Mouse (Mus musculus): ENCODE measurements around the gene Casp9. TPM values are rescaled to one million over a fixed set of nuclear protein-coding genes. Genes with fewer than 3 reads are reported as not detected.

Gene Casp9
- polyA plus RNA-seq, 1 experiment from 2014 or later, result 16.5 TPM

DNA sequence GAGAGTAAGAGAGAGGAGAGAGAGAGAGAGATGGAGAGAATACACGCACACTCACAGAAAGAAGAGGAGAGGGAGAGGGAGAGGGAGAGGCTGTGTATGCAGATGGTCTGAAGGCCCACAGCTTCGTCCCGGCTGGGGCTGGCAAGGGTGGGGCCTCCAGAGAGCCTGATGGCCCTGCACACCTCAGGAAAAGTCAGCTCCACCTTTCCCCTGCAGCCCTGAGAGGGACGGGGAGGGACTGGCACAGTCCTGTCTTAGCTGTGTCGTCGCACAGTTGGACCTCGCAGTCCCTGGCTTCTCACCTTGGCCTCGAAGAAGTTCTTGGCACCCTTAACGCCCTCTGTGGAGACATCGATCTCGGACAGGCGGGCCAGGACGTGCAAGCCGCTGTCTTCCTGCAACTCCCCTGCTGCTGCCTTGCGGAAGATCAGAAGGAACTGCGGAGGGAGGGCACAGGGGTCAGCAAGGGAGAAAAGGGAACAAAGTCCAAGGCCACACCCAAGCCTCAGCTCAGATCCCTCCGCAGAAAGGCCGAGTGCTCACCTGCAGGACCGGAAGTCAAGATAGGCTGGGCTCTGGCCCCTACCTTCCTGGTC lies 66.9 kb downstream of the Casp9 start:
- Histone ChIP-seq H3K4me2 (no peak overlapping the region), H3K27ac (ENCODE audit: low read depth, low read length) (no peak overlapping the region), H3K9ac (ENCODE audit: low read depth, low read length) (no peak overlapping the region), H3K4me3 (ENCODE audit: low read depth, low read length) (no peak overlapping the region), H3K4me1 (replicated peaks; ENCODE audit: control insufficient read depth, insufficient read depth, low read length) (no peaks in the 10 kb centered on the region), H3K36me3 (ENCODE audit: control insufficient read depth, insufficient read depth, low read length) (peaks cover 35% of the 10 kb centered on the region), H3K9me3 (ENCODE audit: control insufficient read depth, low read length) (no peaks in the 10 kb centered on the region), H3K27me3 (replicated peaks; ENCODE audit: control insufficient read depth, insufficient read depth, low read length) (no peaks in the 10 kb centered on the region)
- WGBS, result 79% methylated on average over 19 of the region's 19 CpGs
- ATAC-seq (replicated peaks; ENCODE audit: low FRiP score) (no peak), DNase-seq (ENCODE audit: low spot score) (no peak)

DNA sequence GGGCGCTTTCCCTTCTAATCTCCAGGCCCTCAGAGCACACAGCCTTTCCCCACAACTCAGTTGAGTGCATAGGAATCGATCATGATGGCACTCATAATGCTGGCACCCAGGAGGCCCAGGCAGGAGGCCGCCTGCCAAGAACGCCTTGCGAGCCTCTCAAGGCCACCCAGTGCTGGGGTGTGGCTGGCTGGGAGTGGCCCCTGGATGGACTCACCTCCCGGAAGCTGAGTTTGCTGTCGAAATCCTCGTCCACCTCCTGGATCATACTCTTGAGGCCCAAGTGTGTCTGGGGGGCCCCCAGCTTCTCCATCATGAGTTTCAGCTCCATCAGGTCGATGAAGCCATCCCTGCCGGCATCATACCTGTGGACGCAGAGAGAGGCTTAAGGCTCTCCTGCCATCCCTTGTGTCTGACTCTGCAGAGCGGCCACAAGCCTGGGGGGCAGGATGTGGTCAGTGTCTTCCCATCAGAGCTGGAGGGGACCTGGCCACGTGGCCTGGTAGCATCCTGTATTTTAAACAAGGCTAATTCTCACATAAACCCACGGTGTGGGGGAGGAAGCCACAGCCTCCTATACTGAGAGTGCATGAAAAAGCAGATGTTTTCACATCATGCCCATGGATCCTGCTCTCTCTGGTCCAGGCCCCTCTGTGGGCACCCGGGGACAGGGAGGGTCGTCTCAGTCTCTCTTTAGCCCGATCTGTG lies 68.3 kb downstream of the Casp9 start:
- peaks cover 35% of the 10 kb centered on the region for H3K36me3 ChIP-seq (ENCODE audit: control insufficient read depth, insufficient read depth, low read length)
- H3K4me1 ChIP-seq (replicated peaks; ENCODE audit: control insufficient read depth, insufficient read depth, low read length), result 0 out of 2 replicates have a peak, but pooled peaks cover 2% of the 10 kb centered on the region
- H3K27ac ChIP-seq (ENCODE audit: low read depth, low read length), result no peak overlapping the region
- no peak overlapping the region for H3K4me3 ChIP-seq (ENCODE audit: low read depth, low read length)
- no peaks in the 10 kb centered on the region for H3K9me3 ChIP-seq (ENCODE audit: control insufficient read depth, low read length)
- DNase-seq (ENCODE audit: low spot score), result no peak
- WGBS, result 78% methylated on average over 17 of the region's 17 CpGs
- no peak overlapping the region for H3K4me2 ChIP-seq
- no peak overlapping the region for H3K9ac ChIP-seq (ENCODE audit: low read depth, low read length)
- H3K27me3 ChIP-seq (replicated peaks; ENCODE audit: control insufficient read depth, insufficient read depth, low read length), result no peaks in the 10 kb centered on the region
- no peak for ATAC-seq (replicated peaks; ENCODE audit: low FRiP score)

DNA sequence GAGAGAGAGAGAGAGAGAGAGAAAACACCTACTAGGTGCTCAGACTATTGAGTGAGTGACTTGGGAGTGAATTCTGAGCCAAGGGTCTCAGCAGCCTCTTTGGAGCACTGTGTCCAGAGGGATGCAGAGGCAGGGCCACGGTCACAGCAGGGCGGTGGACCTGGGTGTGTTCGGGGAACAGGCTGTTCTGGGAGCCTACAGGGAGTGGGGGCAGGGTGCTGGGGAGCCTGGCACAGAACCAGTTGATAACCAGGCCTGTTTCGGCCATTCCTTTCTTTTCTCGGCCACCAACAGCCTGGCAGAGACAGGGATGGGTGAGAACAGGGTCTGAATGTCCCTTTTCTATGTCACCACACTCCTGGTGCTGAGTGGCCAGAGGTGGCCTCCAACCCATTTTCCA lies 69.5 kb downstream of the Casp9 start:
- no peak for ATAC-seq (replicated peaks; ENCODE audit: low FRiP score)
- Histone ChIP-seq H3K27me3 (replicated peaks; ENCODE audit: control insufficient read depth, insufficient read depth, low read length) (no peaks in the 10 kb centered on the region), H3K36me3 (ENCODE audit: control insufficient read depth, insufficient read depth, low read length) (peaks cover 35% of the 10 kb centered on the region), H3K9me3 (ENCODE audit: control insufficient read depth, low read length) (no peaks in the 10 kb centered on the region), H3K27ac (ENCODE audit: low read depth, low read length) (no peak overlapping the region), H3K4me1 (replicated peaks; ENCODE audit: control insufficient read depth, insufficient read depth, low read length) (peaks cover 5% of the 10 kb centered on the region; the same call in 1 of the 2 replicates), H3K9ac (ENCODE audit: low read depth, low read length) (no peak overlapping the region), H3K4me3 (ENCODE audit: low read depth, low read length) (no peak overlapping the region), H3K4me2 (no peak overlapping the region)
- no peak for DNase-seq (ENCODE audit: low spot score)
- 82% methylated on average over 5 of the region's 5 CpGs for WGBS

DNA sequence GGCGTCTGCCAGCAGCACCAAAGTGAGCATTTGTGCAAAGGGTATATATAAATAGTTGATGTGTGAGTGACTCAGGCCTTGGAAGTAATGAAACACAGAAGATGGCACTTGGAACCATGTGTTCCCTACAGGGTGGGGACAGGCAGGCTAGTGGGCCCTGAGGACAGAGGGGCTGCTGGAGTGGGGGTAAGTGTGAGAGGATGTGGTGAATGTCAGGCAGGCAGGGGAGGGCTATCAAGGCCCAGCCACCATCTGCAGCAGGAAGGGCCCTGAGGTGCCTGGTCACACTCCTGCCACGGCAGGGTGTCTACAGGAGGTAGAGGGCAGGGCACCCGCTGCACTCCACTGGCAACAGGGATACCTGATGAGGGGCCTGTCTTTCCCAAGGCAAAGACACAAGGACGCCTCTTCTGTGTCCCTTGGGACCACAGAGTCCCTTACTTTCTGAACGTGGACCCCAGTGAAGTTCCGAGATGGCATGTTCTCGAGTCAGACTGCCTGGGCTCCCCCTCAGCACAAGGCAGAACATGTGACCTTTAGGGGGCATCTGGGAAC lies 70.4 kb downstream of the Casp9 start:
- WGBS, result 89% methylated on average over 7 of the region's 7 CpGs
- DNase-seq (ENCODE audit: low spot score) (no peak), ATAC-seq (replicated peaks; ENCODE audit: low FRiP score) (no peak)
- Histone ChIP-seq H3K9ac (ENCODE audit: low read depth, low read length) (no peak overlapping the region), H3K4me3 (ENCODE audit: low read depth, low read length) (no peak overlapping the region), H3K9me3 (ENCODE audit: control insufficient read depth, low read length) (no peaks in the 10 kb centered on the region), H3K27ac (ENCODE audit: low read depth, low read length) (no peak overlapping the region), H3K36me3 (ENCODE audit: control insufficient read depth, insufficient read depth, low read length) (peaks cover 35% of the 10 kb centered on the region), H3K4me1 (replicated peaks; ENCODE audit: control insufficient read depth, insufficient read depth, low read length) (peaks cover 5% of the 10 kb centered on the region; the same call in 1 of the 2 replicates), H3K27me3 (replicated peaks; ENCODE audit: control insufficient read depth, insufficient read depth, low read length) (no peaks in the 10 kb centered on the region), H3K4me2 (no peak overlapping the region)

- peaks cover 5% of the 10 kb centered on the region; the same call in 1 of the 2 replicates for H3K4me1 ChIP-seq (replicated peaks; ENCODE audit: control insufficient read depth, insufficient read depth, low read length)
- H3K4me2 ChIP-seq, result no peak overlapping the region
- no peak overlapping the region for H3K27ac ChIP-seq (ENCODE audit: low read depth, low read length)
- H3K36me3 ChIP-seq (ENCODE audit: control insufficient read depth, insufficient read depth, low read length), result peaks cover 34% of the 10 kb centered on the region
- no peaks in the 10 kb centered on the region for H3K27me3 ChIP-seq (replicated peaks; ENCODE audit: control insufficient read depth, insufficient read depth, low read length)
- H3K9me3 ChIP-seq (ENCODE audit: control insufficient read depth, low read length), result no peaks in the 10 kb centered on the region
- no peak for DNase-seq (ENCODE audit: low spot score)
- no peak overlapping the region for H3K4me3 ChIP-seq (ENCODE audit: low read depth, low read length)
- WGBS, result 89% methylated on average over 8 of the region's 8 CpGs
- no peak for ATAC-seq (replicated peaks; ENCODE audit: low FRiP score)
- H3K9ac ChIP-seq (ENCODE audit: low read depth, low read length), result no peak overlapping the region
These were observed 71.1 kb downstream of the Casp9 start for GRCm38 (mm10) chr4:141864506-141864905.

DNA sequence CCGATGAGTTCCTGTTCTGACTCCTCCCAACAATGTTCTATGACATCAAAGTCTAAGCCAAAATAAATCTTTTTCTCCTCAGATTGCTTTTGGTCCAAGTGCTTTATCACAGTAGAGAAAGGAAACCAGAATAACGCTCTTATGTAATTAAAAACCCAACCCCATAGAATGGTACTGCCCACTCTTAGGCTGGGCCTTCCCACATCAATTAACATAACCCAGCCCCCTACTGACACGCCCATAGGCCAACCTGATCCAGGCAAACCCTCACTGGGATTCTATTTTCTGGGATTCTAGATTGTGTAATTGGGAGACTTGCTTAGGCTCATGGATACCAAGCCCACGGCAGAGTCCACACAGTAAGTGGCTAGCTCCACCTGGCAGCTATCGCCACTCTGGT lies 71.6 kb downstream of the Casp9 start:
- no peak overlapping the region for H3K27ac ChIP-seq (ENCODE audit: low read depth, low read length)
- H3K9ac ChIP-seq (ENCODE audit: low read depth, low read length), result no peak overlapping the region
- peaks cover 5% of the 10 kb centered on the region; the same call in 1 of the 2 replicates for H3K4me1 ChIP-seq (replicated peaks; ENCODE audit: control insufficient read depth, insufficient read depth, low read length)
- peaks cover 31% of the 10 kb centered on the region for H3K36me3 ChIP-seq (ENCODE audit: control insufficient read depth, insufficient read depth, low read length)
- no peaks in the 10 kb centered on the region for H3K9me3 ChIP-seq (ENCODE audit: control insufficient read depth, low read length)
- 86% methylated on average over 5 of the region's 5 CpGs for WGBS
- no peak for DNase-seq (ENCODE audit: low spot score)
- H3K4me3 ChIP-seq (ENCODE audit: low read depth, low read length), result no peak overlapping the region
- no peak overlapping the region for H3K4me2 ChIP-seq
- no peak for ATAC-seq (replicated peaks; ENCODE audit: low FRiP score)
- H3K27me3 ChIP-seq (replicated peaks; ENCODE audit: control insufficient read depth, insufficient read depth, low read length), result no peaks in the 10 kb centered on the region

Other genes with a start within 250 kb of the Casp9 start
- 15.4 and 17.0 TPM in 2 replicates for gene Fblim1, start 187.5 kb upstream of the Casp9 start, polyA plus RNA-seq (2014; fragmentation: Nextera tagmentation; extraction: Ambion mirVana)
- 3.3 and 3.7 TPM in 2 replicates for gene Tmem82, start 175.0 kb upstream of the Casp9 start, polyA plus RNA-seq (2014; fragmentation: Nextera tagmentation; extraction: Ambion mirVana)
- not detected in 2 replicates for gene Slc25a34, start 169.8 kb upstream of the Casp9 start, polyA plus RNA-seq (2014; fragmentation: Nextera tagmentation; extraction: Ambion mirVana)
- gene Plekhm2, start 128.7 kb upstream of the Casp9 start, polyA plus RNA-seq (2014; fragmentation: Nextera tagmentation; extraction: Ambion mirVana), result 2.1 and 3.4 TPM in 2 replicates
- gene Rsc1a1, start 108.0 kb upstream of the Casp9 start, polyA plus RNA-seq (2014; fragmentation: Nextera tagmentation; extraction: Ambion mirVana), result 2.7 TPM in 1 of 2 replicates, not detected in the other
- gene Ddi2, start 70.2 kb upstream of the Casp9 start, polyA plus RNA-seq (2014; fragmentation: Nextera tagmentation; extraction: Ambion mirVana), result 29.3 and 31.4 TPM in 2 replicates
- gene Agmat, start 46.9 kb upstream of the Casp9 start, polyA plus RNA-seq (2014; fragmentation: Nextera tagmentation; extraction: Ambion mirVana), result 16.0 and 18.0 TPM in 2 replicates
- 4.0 and 4.2 TPM in 2 replicates for gene Dnajc16, start 2.7 kb upstream of the Casp9 start, polyA plus RNA-seq (2014; fragmentation: Nextera tagmentation; extraction: Ambion mirVana)
- not detected in 2 replicates for gene Cela2a, start 32.5 kb downstream of the Casp9 start, polyA plus RNA-seq (2014; fragmentation: Nextera tagmentation; extraction: Ambion mirVana)
- not detected in 2 replicates for gene Ctrc, start 52.7 kb downstream of the Casp9 start, polyA plus RNA-seq (2014; fragmentation: Nextera tagmentation; extraction: Ambion mirVana)
- 62.1 and 69.1 TPM in 2 replicates for gene Efhd2, start 81.3 kb downstream of the Casp9 start, polyA plus RNA-seq (2014; fragmentation: Nextera tagmentation; extraction: Ambion mirVana)
- 0.69 and 1.8 TPM in 2 replicates for gene Fhad1, start 221.5 kb downstream of the Casp9 start, polyA plus RNA-seq (2014; fragmentation: Nextera tagmentation; extraction: Ambion mirVana)